Mouse (Mus musculus) forebrain, embryonic 16.5 days (tissue): ENCODE measurements at regions not wholly inside any gene's neighbourhood (a gene's known extent, or its start where the extent isn't known, plus 50 kb on each side); places are given as distances from the start of the nearest gene placed in this dataset.

Experiments
- ATAC-seq: fragments of 200-750 bp; cut with Nextera tagmentation; 2 replicates; pipeline ENCODE4 v1.8.0; 2017; ENCODE audit warnings: mild to moderate bottlenecking, moderate library complexity
- H3K27ac ChIP-seq: fragments of 300-500 bp; sonication (generic); 2 replicates; pipeline ENCODE4 v1.5.1; 2014; ENCODE audit warnings: low read length, control low read depth
- H3K27me3 ChIP-seq: fragments of 300-500 bp; sonication (generic); replicated peaks from 2 replicates; pipeline ENCODE4 v1.6.1; 2014; ENCODE audit warnings: low read length; ENCODE audit not compliant: control insufficient read depth, insufficient read depth
- H3K36me3 ChIP-seq: fragments of 300-500 bp; sonication (generic); 2 replicates; pipeline ENCODE4 v1.6.1; 2014; ENCODE audit not compliant: control insufficient read depth, insufficient read depth
- H3K4me1 ChIP-seq: fragments of 300-500 bp; sonication (generic); replicated peaks from 2 replicates; pipeline ENCODE4 v1.6.1; 2014; ENCODE audit warnings: low read length; ENCODE audit not compliant: control insufficient read depth, insufficient read depth
- H3K4me2 ChIP-seq: fragments of 300-500 bp; sonication (generic); 2 replicates; pipeline ENCODE4 v1.6.1; 2014; ENCODE audit warnings: mild to moderate bottlenecking, low read length, control low read depth
- H3K4me3 ChIP-seq: fragments of 300-500 bp; sonication (generic); replicated peaks from 2 replicates; pipeline ENCODE4 v1.5.1; 2014; ENCODE audit warnings: mild to moderate bottlenecking, low read length, control low read depth
- H3K9ac ChIP-seq: fragments of 300-500 bp; sonication (generic); replicated peaks from 2 replicates; pipeline ENCODE4 v1.6.1; 2014; ENCODE audit warnings: low read depth, low read length, control low read depth
- H3K9me3 ChIP-seq: fragments of 300-500 bp; sonication (generic); 2 replicates; pipeline ENCODE4 v1.6.1; 2016; ENCODE audit warnings: low read length; ENCODE audit not compliant: control insufficient read depth
- WGBS: fragments of 180-500 bp; shearing (Covaris S2); extraction: QIAGEN DNeasy Blood & Tissue Kit; methylation state at CpG from one replicate; pipeline ENCODE4 v1.1.7; 2014; 5-methylcytosine and 5-hydroxymethylcytosine counted together

DNA sequence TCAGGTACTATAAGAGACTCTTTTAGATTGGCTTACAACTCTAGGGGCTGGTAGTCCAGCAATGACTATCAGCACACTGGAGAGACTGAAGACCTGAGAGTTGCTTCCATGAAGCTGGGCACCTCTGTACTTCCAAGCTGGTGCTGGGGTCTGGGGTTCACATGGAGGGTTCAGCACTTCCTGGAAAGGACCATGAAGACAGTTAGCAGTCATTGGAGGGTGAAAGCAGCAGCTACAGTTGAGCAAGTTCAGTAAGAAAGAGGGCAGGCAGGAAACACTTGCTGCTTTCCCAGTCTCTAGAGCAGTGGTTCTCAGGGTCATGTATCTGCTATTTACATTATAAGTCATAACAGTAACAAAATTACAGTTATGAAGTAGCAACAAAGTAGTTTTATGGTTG lies 384.3 kb upstream of the Satb1 start:
- Histone ChIP-seq H3K36me3 (no peaks in the 10 kb centered on the region), H3K27ac (no peak overlapping the region), H3K4me2 (no peak overlapping the region), H3K4me1 (no peaks in the 10 kb centered on the region), H3K9ac (no peak overlapping the region), H3K27me3 (no peaks in the 10 kb centered on the region), H3K4me3 (no peak overlapping the region), H3K9me3 (no peaks in the 10 kb centered on the region)
- no peak for ATAC-seq

- no peaks in the 10 kb centered on the region for H3K36me3 ChIP-seq
- H3K27me3 ChIP-seq = no peaks in the 10 kb centered on the region
- no peaks in the 10 kb centered on the region for H3K9me3 ChIP-seq
- H3K4me1 ChIP-seq = no peaks in the 10 kb centered on the region
- no peak for ATAC-seq
- H3K27ac ChIP-seq = no peak overlapping the region
- no peak overlapping the region for H3K4me2 ChIP-seq
- WGBS = 81% methylated on average over 2 of the region's 2 CpGs
- no peak overlapping the region for H3K4me3 ChIP-seq
- no peak overlapping the region for H3K9ac ChIP-seq
These were observed 379.9 kb upstream of the Satb1 start for GRCm38 (mm10) chr17:52212944-52213343.

GRCm38 (mm10) chr17:52210483-52210882 lies 377.4 kb upstream of the Satb1 start:
- no peak overlapping the region for H3K4me2 ChIP-seq
- H3K27me3 ChIP-seq = no peaks in the 10 kb centered on the region
- no peaks in the 10 kb centered on the region for H3K36me3 ChIP-seq
- WGBS = 86% methylated on average over 6 of the region's 6 CpGs
- ATAC-seq = no peak
- no peaks in the 10 kb centered on the region for H3K4me1 ChIP-seq
- no peak overlapping the region for H3K4me3 ChIP-seq
- H3K9me3 ChIP-seq = no peaks in the 10 kb centered on the region
- H3K27ac ChIP-seq = no peak overlapping the region
- no peak overlapping the region for H3K9ac ChIP-seq

- no peak overlapping the region for H3K4me3 ChIP-seq
- H3K4me1 ChIP-seq = no peaks in the 10 kb centered on the region
- no peak overlapping the region for H3K27ac ChIP-seq
- no peak for ATAC-seq
- no peaks in the 10 kb centered on the region for H3K9me3 ChIP-seq
- no peaks in the 10 kb centered on the region for H3K27me3 ChIP-seq
- H3K9ac ChIP-seq = no peak overlapping the region
- no peaks in the 10 kb centered on the region for H3K36me3 ChIP-seq
- no peak overlapping the region for H3K4me2 ChIP-seq
- 91% methylated on average over 4 of the region's 4 CpGs for WGBS
These were observed 364.6 kb upstream of the Satb1 start for GRCm38 (mm10) chr17:52197731-52198130.

- Histone ChIP-seq H3K27ac (no peak overlapping the region), H3K4me1 (no peaks in the 10 kb centered on the region), H3K4me2 (no peak overlapping the region), H3K9ac (no peak overlapping the region), H3K27me3 (no peaks in the 10 kb centered on the region), H3K9me3 (no peaks in the 10 kb centered on the region), H3K36me3 (no peaks in the 10 kb centered on the region), H3K4me3 (no peak overlapping the region)
- WGBS = 86% methylated on average over 5 of the region's 5 CpGs
- ATAC-seq = no peak
These were observed 363.7 kb upstream of the Satb1 start for GRCm38 (mm10) chr17:52196811-52197210.

GRCm38 (mm10) chr17:52195804-52196203 lies 362.7 kb upstream of the Satb1 start:
- Histone ChIP-seq H3K9me3 (no peaks in the 10 kb centered on the region), H3K27ac (no peak overlapping the region), H3K9ac (no peak overlapping the region), H3K4me1 (no peaks in the 10 kb centered on the region), H3K36me3 (no peaks in the 10 kb centered on the region), H3K4me3 (no peak overlapping the region), H3K4me2 (no peak overlapping the region), H3K27me3 (no peaks in the 10 kb centered on the region)
- WGBS = 86% methylated on average over 5 of the region's 5 CpGs
- no peak for ATAC-seq

DNA sequence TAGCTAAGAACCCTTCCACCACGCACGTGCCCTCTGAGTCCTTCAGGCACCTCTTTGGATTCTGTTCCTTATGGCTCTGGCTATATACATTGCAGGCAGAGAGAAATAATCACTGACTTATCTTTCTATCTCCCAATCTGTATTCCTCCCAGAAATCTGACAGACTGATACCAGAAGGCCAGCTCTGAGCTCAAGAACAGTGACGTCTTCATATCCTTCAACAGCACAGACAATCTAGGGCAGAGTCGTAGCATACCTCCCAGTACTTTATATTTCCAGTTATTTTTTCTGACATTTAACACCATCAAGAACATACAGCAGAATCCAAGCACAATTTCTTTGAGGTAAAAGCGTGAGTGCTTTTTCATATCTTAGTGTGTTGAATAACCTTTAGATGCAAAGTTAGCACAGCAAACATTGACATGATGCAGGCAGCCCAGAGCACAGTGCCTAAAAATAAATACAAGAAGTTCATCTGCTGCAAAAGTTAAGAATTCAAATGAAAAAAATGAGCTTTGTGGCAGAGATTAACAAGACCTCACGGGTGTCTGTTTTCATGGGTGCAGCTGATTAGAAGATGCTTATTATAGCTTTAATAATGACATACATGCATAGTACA lies 358.1 kb upstream of the Satb1 start:
- Histone ChIP-seq H3K27me3 (no peaks in the 10 kb centered on the region), H3K36me3 (no peaks in the 10 kb centered on the region), H3K4me1 (no peaks in the 10 kb centered on the region), H3K9me3 (no peaks in the 10 kb centered on the region), H3K9ac (no peak overlapping the region), H3K4me3 (no peak overlapping the region), H3K4me2 (no peak overlapping the region), H3K27ac (no peak overlapping the region)
- WGBS = 92% methylated on average over 6 of the region's 6 CpGs
- ATAC-seq = no peak

DNA sequence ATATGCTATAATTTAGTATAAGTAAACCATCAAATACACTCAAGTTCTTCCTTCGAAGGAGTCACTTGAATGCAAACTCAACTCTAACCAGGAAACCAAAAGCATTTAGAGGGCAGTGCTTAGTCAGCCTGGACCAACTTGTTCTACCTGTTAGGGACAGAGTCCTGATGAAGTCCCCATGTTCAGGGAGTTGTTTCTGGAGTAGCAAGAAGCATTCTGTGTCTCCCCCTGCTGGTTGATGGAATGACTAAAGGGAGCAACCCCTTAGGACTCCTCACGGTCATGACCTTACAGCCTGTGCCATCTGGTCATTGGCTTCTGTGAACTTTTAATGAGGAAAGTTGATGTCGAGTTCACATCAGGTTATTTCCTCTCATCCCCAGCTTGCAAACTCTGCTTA lies 349.6 kb upstream of the Satb1 start:
- Histone ChIP-seq H3K27me3 (no peaks in the 10 kb centered on the region; the same call in 1 of the 2 replicates), H3K4me2 (no peak overlapping the region), H3K27ac (no peak overlapping the region), H3K36me3 (no peaks in the 10 kb centered on the region), H3K4me3 (no peak overlapping the region), H3K9me3 (peaks cover 3% of the 10 kb centered on the region; the same call in 1 of the 2 replicates), H3K4me1 (no peaks in the 10 kb centered on the region), H3K9ac (no peak overlapping the region)
- no peak for ATAC-seq
- 46% methylated on average over 3 of the region's 3 CpGs for WGBS

- H3K9ac ChIP-seq = no peak overlapping the region
- no peak overlapping the region for H3K4me3 ChIP-seq
- ATAC-seq = no peak
- H3K4me1 ChIP-seq = no peaks in the 10 kb centered on the region
- no peak overlapping the region for H3K4me2 ChIP-seq
- no peaks in the 10 kb centered on the region; the same call in 1 of the 2 replicates for H3K27me3 ChIP-seq
- WGBS = 79% methylated on average over 2 of the region's 2 CpGs
- no peaks in the 10 kb centered on the region for H3K36me3 ChIP-seq
- H3K27ac ChIP-seq = no peak overlapping the region
- peaks cover 3% of the 10 kb centered on the region; the same call in 1 of the 2 replicates for H3K9me3 ChIP-seq
These were observed 344.9 kb upstream of the Satb1 start for GRCm38 (mm10) chr17:52177996-52178395.
